ENCODE assay signal across 10 mouse cellular contexts in genomic region chr5:33512253-33512884, GRCm38 (mm10).
DNase-seq lines count a peak whose midpoint lies in the region; ATAC-seq and TF ChIP-seq lines count a peak whose summit lies in the region.
"Had no signal": no experiment of that assay in that cellular context is flagged by ENCODE, and none has a peak within 500 bp of the region (broad histone marks: within the 10 kb centered on the region; RNA-seq: fewer than 3 reads in every experiment).

No protein-coding gene starts in this region.

- H3K4me3 ChIP-seq in testis, adult 2 months (ENCODE audit: control insufficient read depth, low read depth, low read length), result peak overlapping the region; percentile 49
- no peak overlapping the region for H3K4me3 ChIP-seq in forebrain, embryonic 14.5 days (ENCODE audit: low read depth, low read length)
- H3K4me3 ChIP-seq in limb, embryonic 13.5 days, result peak overlapping the region; percentile 5; the same call in 1 of the 2 replicates
- H3K4me3 ChIP-seq: kidney, embryonic 15.5 days had no signal

- H3K27ac ChIP-seq in testis, adult 2 months (ENCODE audit: control insufficient read depth, insufficient read depth, low read depth, low read length), result no peak overlapping the region
- no peak overlapping the region for H3K27ac ChIP-seq in forebrain, embryonic 14.5 days (ENCODE audit: low read depth, low read length)
- no peak overlapping the region for H3K27ac ChIP-seq in limb, embryonic 13.5 days
- H3K27ac ChIP-seq: kidney, embryonic 15.5 days had no signal

- H3K27me3 ChIP-seq in testis, adult 2 months (ENCODE audit: control insufficient read depth, insufficient read depth, low read length), result no peaks in the 10 kb centered on the region
- H3K27me3 ChIP-seq in forebrain, embryonic 14.5 days (replicated peaks; ENCODE audit: control insufficient read depth, insufficient read depth, low read length), result 0 out of 2 replicates have a peak, but pooled peaks cover 10% of the 10 kb centered on the region
- peaks cover 66% of the 10 kb centered on the region for H3K27me3 ChIP-seq in limb, embryonic 13.5 days

- H3K4me2 ChIP-seq in forebrain, embryonic 14.5 days (ENCODE audit: low read length), result peak overlapping the region; percentile 36
- H3K4me2 ChIP-seq in limb, embryonic 13.5 days (replicated peaks), result peak overlapping the region; percentile 43
- H3K4me2 ChIP-seq: kidney, embryonic 15.5 days had no signal

- 0 out of 2 replicates have a peak overlapping the region, but pooled peaks have one; percentile 17 for H3K9ac ChIP-seq in forebrain, embryonic 14.5 days (ENCODE audit: low read length)
- no peak overlapping the region for H3K9ac ChIP-seq in limb, embryonic 13.5 days
- H3K9ac ChIP-seq: kidney, embryonic 15.5 days had no signal

- TF ChIP-seq CTCF in testis, adult 2 months (IDR thresholded peaks at IDR 0.05; ENCODE audit: control insufficient read depth, insufficient read depth, insufficient replicate concordance, low read depth, low read length), result no peak

- ATAC-seq in forebrain, embryonic 14.5 days, result peak; percentile 54
- no peak for ATAC-seq in limb, embryonic 13.5 days (ENCODE audit: low FRiP score, low read depth)

- H3K9me3 ChIP-seq in forebrain, embryonic 14.5 days (replicated peaks; ENCODE audit: control insufficient read depth, low read length), result no peaks in the 10 kb centered on the region
- no peaks in the 10 kb centered on the region for H3K9me3 ChIP-seq in limb, embryonic 13.5 days
- H3K9me3 ChIP-seq: kidney, embryonic 15.5 days had no signal

- no peak for DNase-seq in testis, postnatal 10 days (ENCODE audit: low spot score)
- DNase-seq in forebrain, embryonic 14.5 days (ENCODE audit: low spot score), result no peak
- no peak for DNase-seq in lung, postnatal 14 days
- DNase-seq in layer of hippocampus, postnatal 10 days (ENCODE audit: low spot score in 2 of 2), result no peak
- no peak for DNase-seq in layer of hippocampus, adult 9-11 months
- no peak for DNase-seq in kidney, postnatal 4 days
- DNase-seq: lung, postnatal 10 days had no signal

- H3K4me1 ChIP-seq in testis, adult 2 months (ENCODE audit: control insufficient read depth, insufficient read depth, low read length), result peaks cover 4% of the 10 kb centered on the region; the same call in 1 of the 2 replicates
- peaks cover 7% of the 10 kb centered on the region; the same call in 1 of the 2 replicates for H3K4me1 ChIP-seq in forebrain, embryonic 14.5 days (ENCODE audit: control insufficient read depth, insufficient read depth, low read length)
- H3K4me1 ChIP-seq in limb, embryonic 13.5 days, result peaks cover 19% of the 10 kb centered on the region
- H3K4me1 ChIP-seq: kidney, embryonic 15.5 days had no signal

- no peaks in the 10 kb centered on the region for H3K36me3 ChIP-seq in testis, adult 2 months (ENCODE audit: control insufficient read depth, insufficient read depth, low read length)
- H3K36me3 ChIP-seq in forebrain, embryonic 14.5 days (ENCODE audit: control insufficient read depth, insufficient read depth, low read length), result no peaks in the 10 kb centered on the region
- no peaks in the 10 kb centered on the region for H3K36me3 ChIP-seq in limb, embryonic 13.5 days
- H3K36me3 ChIP-seq: kidney, embryonic 15.5 days had no signal

- TF ChIP-seq POLR2A in testis, adult 2 months (IDR thresholded peaks at IDR 0.05; ENCODE audit: control insufficient read depth, low read depth, low read length), result no peak

- WGBS in forebrain, embryonic 14.5 days, result 37% methylated on average over 22 of the region's 22 CpGs
- 42% methylated on average over 22 of the region's 22 CpGs for WGBS in limb, embryonic 13.5 days
